In the genomic region with DNA sequence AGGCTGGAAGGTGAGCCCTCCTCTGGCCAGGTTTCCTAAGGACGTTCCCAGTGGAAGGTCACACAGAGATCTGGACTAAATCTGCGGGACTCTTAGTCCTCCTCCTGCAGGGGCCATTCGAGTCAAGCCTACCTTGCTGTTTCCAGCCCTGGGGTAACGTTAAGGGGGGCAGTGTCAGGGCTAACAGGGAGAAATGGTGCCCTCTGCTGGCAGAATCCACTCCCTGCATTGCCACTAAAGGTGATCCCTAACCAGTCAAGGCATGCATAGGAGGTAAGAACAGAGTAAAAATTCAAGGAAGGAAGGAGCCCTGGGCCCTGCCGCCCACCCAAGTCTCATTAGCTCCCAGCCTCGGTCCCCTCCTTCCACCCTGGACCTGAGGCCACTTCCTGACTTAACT, we compare ENCODE assay signal across 7 mouse cellular contexts. TPM values are rescaled to one million over a fixed set of nuclear protein-coding genes. Genes with fewer than 3 reads are reported as not detected.
DNase-seq lines count a peak whose midpoint lies in the region; ATAC-seq and TF ChIP-seq lines count a peak whose summit lies in the region.

No protein-coding gene starts in this region.

- intact Hi-C loops in left cerebral cortex, postnatal 14 days (cut with DNase I), result loop anchor here (2.0 to 5.0 kb wide), 2 partner anchors 147 to 480 kb away; no protein-coding TSS in a partner anchor

- H3K4me1 ChIP-seq in cerebellum, adult 2 months (ENCODE audit: control insufficient read depth, insufficient read depth, low read length), result no peaks in the 10 kb centered on the region
- no peaks in the 10 kb centered on the region for H3K4me1 ChIP-seq in midbrain, embryonic 13.5 days (replicated peaks)

- H3K27ac ChIP-seq in cerebellum, adult 2 months (ENCODE audit: insufficient read depth, low read length), result no peak overlapping the region
- no peak overlapping the region for H3K27ac ChIP-seq in midbrain, embryonic 13.5 days

- peak; percentile 93 for TF ChIP-seq CTCF in cerebellum, adult 2 months (IDR thresholded peaks at IDR 0.05; ENCODE audit: borderline replicate concordance, insufficient read depth, low read depth, low read length)

- TF ChIP-seq POLR2A in cerebellum, adult 2 months (IDR thresholded peaks at IDR 0.05; ENCODE audit: borderline replicate concordance, insufficient read depth, low read length), result no peak

- no peaks in the 10 kb centered on the region for H3K9me3 ChIP-seq in midbrain, embryonic 13.5 days

- H3K36me3 ChIP-seq in midbrain, embryonic 13.5 days, result peaks cover 10% of the 10 kb centered on the region

- peak; percentile 44; the same call in 1 of the 2 replicates for ATAC-seq in midbrain, embryonic 13.5 days

- no peak overlapping the region for H3K4me2 ChIP-seq in midbrain, embryonic 13.5 days (replicated peaks)

- no peak overlapping the region for H3K9ac ChIP-seq in midbrain, embryonic 13.5 days (replicated peaks)

- H3K4me3 ChIP-seq in cerebellum, adult 2 months (replicated peaks; ENCODE audit: insufficient read depth, low read depth, low read length), result no peak overlapping the region
- H3K4me3 ChIP-seq in midbrain, embryonic 13.5 days (replicated peaks), result no peak overlapping the region

- H3K27me3 ChIP-seq in cerebellum, adult 2 months (ENCODE audit: control insufficient read depth, insufficient read depth, low read length), result no peaks in the 10 kb centered on the region
- peaks cover 3% of the 10 kb centered on the region; the same call in 1 of the 2 replicates for H3K27me3 ChIP-seq in midbrain, embryonic 13.5 days

- peak; percentile 68 for DNase-seq in adipocyte (ENCODE audit: low spot score)
- peak; percentile 54 to 73 for DNase-seq in cerebellum, adult 2 months
- peak; percentile 43 to 94 for DNase-seq in frontal cortex, adult 2 months (ENCODE audit: extremely low spot score in 1 of 2, low spot score in 1 of 2)
- DNase-seq in hindlimb bud, embryonic 11.5 days (ENCODE audit: extremely low spot score, low read depth, low spot score), result peak; percentile 74
- peak; percentile 87 to 90 for DNase-seq in left cerebral cortex, postnatal 14 days (ENCODE audit: low spot score in 2 of 2)
- peak; percentile 12 for DNase-seq in spleen, adult 12 weeks (ENCODE audit: low spot score)

- WGBS in cerebellum, adult 2 months, result 3% methylated on average over 6 of the region's 6 CpGs
- 7% methylated on average over 6 of the region's 6 CpGs for WGBS in midbrain, embryonic 13.5 days

RNA-seq across cellular contexts. Expression of a gene that starts 15.0 kb away (rescaled TPM):
- 0.47 and 0.57 TPM in 2 replicates for polyA plus RNA-seq in cerebellum, adult 2 months (2012; rRNA removed)
- polyA plus RNA-seq in frontal cortex, adult 2 months (2012; rRNA removed), result 9.1 and 10.1 TPM in 2 replicates
- 1 to 10 TPM; 3.2 to 4.5 TPM for total RNA-seq in left cerebral cortex, postnatal 14 days (2021)
- polyA plus RNA-seq in midbrain, embryonic 13.5 days (2015; fragmentation: Nextera tagmentation; extraction: Ambion mirVana), result 4.2 and 4.4 TPM in 2 replicates

RNA-seq across cellular contexts. Expression of a gene that starts 25.7 kb away (rescaled TPM):
- polyA plus RNA-seq in cerebellum, adult 2 months (2012; rRNA removed), result 14.7 and 16.3 TPM in 2 replicates
- polyA plus RNA-seq in frontal cortex, adult 2 months (2012; rRNA removed), result 15.9 and 18.4 TPM in 2 replicates
- 10 to 100 TPM; 11.5 to 12.1 TPM for total RNA-seq in left cerebral cortex, postnatal 14 days (2021)
- 20.0 and 21.0 TPM in 2 replicates for polyA plus RNA-seq in midbrain, embryonic 13.5 days (2015; fragmentation: Nextera tagmentation; extraction: Ambion mirVana)

RNA-seq across cellular contexts. Expression of a gene that starts 34.7 kb away (rescaled TPM):
- 1.2 and 2.1 TPM in 2 replicates for polyA plus RNA-seq in cerebellum, adult 2 months (2012; rRNA removed)
- 3.5 and 4.6 TPM in 2 replicates for polyA plus RNA-seq in frontal cortex, adult 2 months (2012; rRNA removed)
- total RNA-seq in left cerebral cortex, postnatal 14 days (2021), result 1 to 10 TPM; 1.8 to 3.1 TPM
- 0.75 and 0.81 TPM in 2 replicates for polyA plus RNA-seq in midbrain, embryonic 13.5 days (2015; fragmentation: Nextera tagmentation; extraction: Ambion mirVana)

Comparison
In these comparisons a context has a peak if more than half of its experiments do, and no peak if none do; other contexts are left out.
1. DNase-seq: peak in every context shown above with its lines; median percentile 88 in left cerebral cortex, postnatal 14 days; 74 in hindlimb bud, embryonic 11.5 days; 68 in frontal cortex, adult 2 months; 68 in adipocyte; 64 in cerebellum, adult 2 months; 12 in spleen, adult 12 weeks.